Mouse (Mus musculus) left cerebral cortex, postnatal 4 days (tissue): ENCODE data around the gene Bpifb3. TPM values are rescaled to one million over a fixed set of nuclear protein-coding genes. Genes with fewer than 3 reads are reported as not detected.

Source experiments
- total RNA-seq, 2 experiments: library from RNA; stranded (reverse); gene quantifications; 2 replicates each; pipeline ENCODE4 v1.2.3; 2021

Bpifb3 gene
- total RNA-seq, 2 experiments from 2014 or later = 0.40 TPM; not detected in 1

Other genes starting within 250 kb of the Bpifb3 start
- gene Dnmt3c, start 221.6 kb upstream of the Bpifb3 start, total RNA-seq = not detected
- gene Mapre1, start 177.0 kb upstream of the Bpifb3 start, total RNA-seq = 100 to 1,000 TPM; 242 to 243 TPM
- gene Efcab8, start 138.3 kb upstream of the Bpifb3 start, total RNA-seq = under 1 TPM; 0.32 to 0.60 TPM
- not detected for gene Sun5, start 47.1 kb upstream of the Bpifb3 start, total RNA-seq
- not detected for gene Bpifb2, start 43.2 kb upstream of the Bpifb3 start, total RNA-seq
- not detected for gene Bpifb6, start 17.8 kb upstream of the Bpifb3 start, total RNA-seq
- not detected for gene Bpifb4, start 20.0 kb downstream of the Bpifb3 start, total RNA-seq
- not detected for gene Bpifa6, start 56.7 kb downstream of the Bpifb3 start, total RNA-seq
- gene Bpifa2, start 90.0 kb downstream of the Bpifb3 start, total RNA-seq = not detected
- gene Bpifa3, start 212.1 kb downstream of the Bpifb3 start, total RNA-seq = not detected
- gene Bpifa1, start 224.7 kb downstream of the Bpifb3 start, total RNA-seq = not detected
- gene Bpifa5, start 244.4 kb downstream of the Bpifb3 start, total RNA-seq = not detected